Mouse (Mus musculus): Measurements from ENCODE around the gene Zbtb48. TPM values are rescaled to one million over a fixed set of nuclear protein-coding genes. Genes with fewer than 3 reads are reported as not detected.
"Not testable (repeated sequence)": the region's sequence is repeated elsewhere in the genome, so short reads cannot be mapped to it uniquely, and the experiment has no call there.

Gene Zbtb48
- polyA plus RNA-seq, 1 experiment from 2014 or later, result 14.4 TPM

- 87% methylated on average over 6 of the region's 6 CpGs for WGBS
- H3K36me3 ChIP-seq (ENCODE audit: insufficient read depth, low read length); H3K9ac ChIP-seq (ENCODE audit: low read depth, low read length); DNase-seq (ENCODE audit: low spot score); H3K9me3 ChIP-seq (replicated peaks; ENCODE audit: low read length); H3K4me1 ChIP-seq (replicated peaks; ENCODE audit: insufficient read depth, low read length); H3K4me3 ChIP-seq (replicated peaks; ENCODE audit: low read depth, low read length); ATAC-seq (replicated peaks; ENCODE audit: low FRiP score, low read depth); H3K27ac ChIP-seq; H3K27me3 ChIP-seq (ENCODE audit: insufficient read depth, low read length); H3K4me2 ChIP-seq (ENCODE audit: low read length): not testable (repeated sequence)
- peak; percentile 41 for TF ChIP-seq CTCF (IDR thresholded peaks at IDR 0.05; ENCODE audit: low read depth)
Observed at GRCm38 (mm10) chr4:152036464-152036863, 9.0 kb upstream of the Zbtb48 start.

- no peak for TF ChIP-seq CTCF (IDR thresholded peaks at IDR 0.05; ENCODE audit: low read depth)
- Histone ChIP-seq H3K4me3 (replicated peaks; ENCODE audit: low read depth, low read length) (no peak overlapping the region), H3K27ac (no peak overlapping the region), H3K36me3 (ENCODE audit: insufficient read depth, low read length) (no peaks in the 10 kb centered on the region), H3K9ac (ENCODE audit: low read depth, low read length) (no peak overlapping the region), H3K27me3 (ENCODE audit: insufficient read depth, low read length) (no peaks in the 10 kb centered on the region), H3K9me3 (replicated peaks; ENCODE audit: low read length) (no peaks in the 10 kb centered on the region), H3K4me1 (replicated peaks; ENCODE audit: insufficient read depth, low read length) (peaks cover 5% of the 10 kb centered on the region), H3K4me2 (ENCODE audit: low read length) (no peak overlapping the region)
- DNase-seq (ENCODE audit: low spot score) (no peak), ATAC-seq (replicated peaks; ENCODE audit: low FRiP score, low read depth) (no peak)
- 88% methylated on average over 13 of the region's 13 CpGs for WGBS
Observed at GRCm38 (mm10) chr4:152032922-152033321, 5.5 kb upstream of the Zbtb48 start.

- H3K4me1 ChIP-seq (replicated peaks; ENCODE audit: insufficient read depth, low read length), result peaks cover 22% of the 10 kb centered on the region
- H3K36me3 ChIP-seq (ENCODE audit: insufficient read depth, low read length), result no peaks in the 10 kb centered on the region
- H3K9me3 ChIP-seq (replicated peaks; ENCODE audit: low read length), result no peaks in the 10 kb centered on the region
- DNase-seq (ENCODE audit: low spot score) (peak; percentile 54), ATAC-seq (replicated peaks; ENCODE audit: low FRiP score, low read depth) (no peak)
- H3K9ac ChIP-seq (ENCODE audit: low read depth, low read length), result no peak overlapping the region
- H3K27ac ChIP-seq, result no peak overlapping the region
- no peaks in the 10 kb centered on the region for H3K27me3 ChIP-seq (ENCODE audit: insufficient read depth, low read length)
- TF ChIP-seq CTCF (IDR thresholded peaks at IDR 0.05; ENCODE audit: low read depth), result peak; percentile 60
- 75% methylated on average over 4 of the region's 4 CpGs for WGBS
- H3K4me3 ChIP-seq (replicated peaks; ENCODE audit: low read depth, low read length), result no peak overlapping the region
- H3K4me2 ChIP-seq (ENCODE audit: low read length), result no peak overlapping the region
Observed at GRCm38 (mm10) chr4:152029997-152030396, 2.5 kb upstream of the Zbtb48 start.

GRCm38 (mm10) chr4:152029087-152029486 is 1.6 kb upstream of the Zbtb48 start:
- ATAC-seq (replicated peaks; ENCODE audit: low FRiP score, low read depth) (no peak), DNase-seq (ENCODE audit: low spot score) (peak; percentile 50)
- TF ChIP-seq CTCF (IDR thresholded peaks at IDR 0.05; ENCODE audit: low read depth), result peak; percentile 70
- 52% methylated on average over 5 of the region's 5 CpGs for WGBS
- H3K27me3 ChIP-seq (ENCODE audit: insufficient read depth, low read length), result no peaks in the 10 kb centered on the region
- no peak overlapping the region for H3K4me2 ChIP-seq (ENCODE audit: low read length)
- peaks cover 22% of the 10 kb centered on the region for H3K4me1 ChIP-seq (replicated peaks; ENCODE audit: insufficient read depth, low read length)
- H3K9me3 ChIP-seq (replicated peaks; ENCODE audit: low read length), result no peaks in the 10 kb centered on the region
- H3K4me3 ChIP-seq (replicated peaks; ENCODE audit: low read depth, low read length), result no peak overlapping the region
- H3K36me3 ChIP-seq (ENCODE audit: insufficient read depth, low read length), result no peaks in the 10 kb centered on the region
- H3K27ac ChIP-seq, result no peak overlapping the region
- no peak overlapping the region for H3K9ac ChIP-seq (ENCODE audit: low read depth, low read length)

- Histone ChIP-seq H3K27ac (no peak overlapping the region), H3K4me1 (replicated peaks; ENCODE audit: insufficient read depth, low read length) (peaks cover 22% of the 10 kb centered on the region), H3K4me3 (replicated peaks; ENCODE audit: low read depth, low read length) (no peak overlapping the region), H3K9me3 (replicated peaks; ENCODE audit: low read length) (no peaks in the 10 kb centered on the region), H3K9ac (ENCODE audit: low read depth, low read length) (peak overlapping the region; percentile 50; the same call in 1 of the 2 replicates), H3K27me3 (ENCODE audit: insufficient read depth, low read length) (no peaks in the 10 kb centered on the region), H3K4me2 (ENCODE audit: low read length) (peak overlapping the region; percentile 75), H3K36me3 (ENCODE audit: insufficient read depth, low read length) (no peaks in the 10 kb centered on the region)
- DNase-seq (ENCODE audit: low spot score), result no peak
- no peak for TF ChIP-seq CTCF (IDR thresholded peaks at IDR 0.05; ENCODE audit: low read depth)
- no peak for ATAC-seq (replicated peaks; ENCODE audit: low FRiP score, low read depth)
- 59% methylated on average over 15 of the region's 15 CpGs for whole genome bisulfite sequencing
Observed at GRCm38 (mm10) chr4:152028456-152028855, 985 bp upstream of the Zbtb48 start.

- H3K9ac ChIP-seq (ENCODE audit: low read depth, low read length), result peak overlapping the region; percentile 53
- H3K36me3 ChIP-seq (ENCODE audit: insufficient read depth, low read length), result peaks cover 5% of the 10 kb centered on the region; the same call in 1 of the 2 replicates
- H3K4me3 ChIP-seq (replicated peaks; ENCODE audit: low read depth, low read length), result peak overlapping the region; percentile 66
- H3K4me1 ChIP-seq (replicated peaks; ENCODE audit: insufficient read depth, low read length), result peaks cover 22% of the 10 kb centered on the region
- WGBS, result 2% methylated on average over 39 of the region's 41 CpGs
- H3K9me3 ChIP-seq (replicated peaks; ENCODE audit: low read length), result no peaks in the 10 kb centered on the region
- peak; percentile 12; the same call in 1 of the 2 replicates for TF ChIP-seq CTCF (IDR thresholded peaks at IDR 0.05; ENCODE audit: low read depth)
- peak overlapping the region; percentile 75 for H3K4me2 ChIP-seq (ENCODE audit: low read length)
- peak; percentile 62 for ATAC-seq (replicated peaks; ENCODE audit: low FRiP score, low read depth)
- H3K27me3 ChIP-seq (ENCODE audit: insufficient read depth, low read length), result no peaks in the 10 kb centered on the region
- DNase-seq (ENCODE audit: low spot score), result peak; percentile 52
- peak overlapping the region; percentile 76 for H3K27ac ChIP-seq
Observed at GRCm38 (mm10) chr4:152026751-152027508, 541 bp downstream of the Zbtb48 start.

Measured in kidney, postnatal 0 days (tissue).